Mouse (Mus musculus): ENCODE results near the gene Cars2. TPM values are rescaled to one million over a fixed set of nuclear protein-coding genes. Genes with fewer than 3 reads are reported as not detected.

Gene Cars2
- total and polyA plus RNA-seq, 3 experiments = 45.6 to 67.1 (median 46.4) TPM

DNA sequence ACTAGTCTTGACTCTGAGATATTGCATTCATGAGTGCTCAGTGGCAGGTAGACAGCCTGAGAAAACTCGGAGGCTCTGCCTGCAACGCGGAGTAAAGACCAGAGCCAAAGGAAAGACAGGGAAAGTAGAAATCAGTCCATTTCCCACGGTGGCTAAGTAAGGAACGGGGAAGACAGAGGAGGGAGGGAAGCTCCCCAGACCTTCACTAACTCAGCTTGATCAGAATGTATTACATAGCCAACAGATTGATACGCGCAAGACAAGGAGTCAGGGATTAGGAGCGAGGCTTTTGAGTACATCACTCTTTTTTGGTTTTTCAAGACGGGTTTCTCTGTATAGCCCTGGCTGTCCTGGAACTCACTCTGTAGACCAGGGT, 73.4 kb downstream of the Cars2 start:
- no peak for DNase-seq (ENCODE audit: extremely low read depth)
- H3K4me1 ChIP-seq (ENCODE audit: control insufficient read depth in 1 of 2, insufficient read depth in 2 of 2) = peaks cover 16 to 31% of the 10 kb centered on the region in 2 experiments
- H3K9me3 ChIP-seq (replicated peaks; ENCODE audit: low read length) = no peaks in the 10 kb centered on the region
- H3K27ac ChIP-seq (ENCODE audit: insufficient read depth, low read depth) = peak overlapping the region; percentile 15; the same call in 1 of the 2 replicates
- H3K27me3 ChIP-seq (replicated peaks) = peaks cover 34% of the 10 kb centered on the region
- H3K4me3 ChIP-seq (replicated peaks in 1 of 3; ENCODE audit: low read depth in 2 of 3, low read length in 2 of 3, poor library complexity in 1 of 3) = peak overlapping the region; percentile 68 to 80 (median 71)
- H3K4me2 ChIP-seq (ENCODE audit: insufficient read depth, low read depth, poor library complexity, severe bottlenecking) = peak overlapping the region; percentile 89
- dilution Hi-C loops (cut with MboI; ENCODE audit: extremely low pct_ligation_motif_present, extremely low pct_unique_long_range_greater_than_20kb, low sequenced_read_pairs) = no loop called here
- H3K79me2 ChIP-seq (replicated peaks; ENCODE audit: control insufficient read depth, extremely low read depth, insufficient read depth, poor library complexity, severe bottlenecking) = peaks cover 15% of the 10 kb centered on the region; the same call in 1 of the 2 replicates
- no peak for TF ChIP-seq POLR2AphosphoS2 (IDR thresholded peaks at IDR 0.05; ENCODE audit: low read depth, low read length)
- TF ChIP-seq E2F4 (IDR thresholded peaks at IDR 0.05; ENCODE audit: insufficient replicate concordance, low read depth, low read length) = no peak
- TF ChIP-seq UBTF (IDR thresholded peaks at IDR 0.05; ENCODE audit: low read depth, low read length) = no peak
- no peak for TF ChIP-seq NRF1 (IDR thresholded peaks at IDR 0.05; ENCODE audit: low read depth, low read length)
- TF ChIP-seq GABPA (IDR thresholded peaks at IDR 0.05; ENCODE audit: insufficient replicate concordance, low read depth, low read length) = no peak
- no peak for TF ChIP-seq SIN3A (IDR thresholded peaks at IDR 0.05; ENCODE audit: low read length)
- no peak for TF ChIP-seq USF1 (IDR thresholded peaks at IDR 0.05; ENCODE audit: low read depth, low read length)
- TF ChIP-seq MAZ (IDR thresholded peaks at IDR 0.05; ENCODE audit: low read depth, low read length) = no peak
- TF ChIP-seq HCFC1 (IDR thresholded peaks at IDR 0.05; ENCODE audit: low read depth, low read length) = no peak
- no peak for TF ChIP-seq ETS1 (conservative IDR thresholded peaks at IDR 0.05; ENCODE audit: low read depth, low read length)
- no peak for TF ChIP-seq IRF4 (IDR thresholded peaks at IDR 0.05; ENCODE audit: low read depth, low read length)
- TF ChIP-seq RAD21 (IDR thresholded peaks at IDR 0.05; ENCODE audit: low read depth, low read length) = no peak
- no peak for TF ChIP-seq JUND (conservative IDR thresholded peaks at IDR 0.05; ENCODE audit: low read depth, low read length)
- no peak for TF ChIP-seq ZMIZ1 (IDR thresholded peaks at IDR 0.05; ENCODE audit: low read depth, low read length)
- no peak for TF ChIP-seq ZNF384 (IDR thresholded peaks at IDR 0.05; ENCODE audit: low read depth, low read length)
- in situ Hi-C loops (cut with MboI; ENCODE audit: low pct_ligation_motif_present, low pct_unique_long_range_greater_than_20kb, low sequenced_read_pairs) = no loop called here
- H3K9ac ChIP-seq (ENCODE audit: insufficient read depth, low read depth) = peak overlapping the region; percentile 76; the same call in 1 of the 2 replicates
- peaks cover 0 to 10% of the 10 kb centered on the region in 2 experiments for H3K36me3 ChIP-seq (replicated peaks in 1 of 2; ENCODE audit: control insufficient read depth in 1 of 2, insufficient read depth in 1 of 2, low read length in 1 of 2)

GRCm38 (mm10) chr8:11476338-11477177, 74.0 kb downstream of the Cars2 start:
- in situ Hi-C loops (cut with MboI; ENCODE audit: low pct_ligation_motif_present, low pct_unique_long_range_greater_than_20kb, low sequenced_read_pairs) (no loop called here), dilution Hi-C loops (cut with MboI; ENCODE audit: extremely low pct_ligation_motif_present, extremely low pct_unique_long_range_greater_than_20kb, low sequenced_read_pairs) (no loop called here)
- Histone ChIP-seq H3K27ac (ENCODE audit: insufficient read depth, low read depth) (peak overlapping the region; percentile 15; the same call in 1 of the 2 replicates), H3K9ac (ENCODE audit: insufficient read depth, low read depth) (peak overlapping the region; percentile 76; the same call in 1 of the 2 replicates), H3K27me3 (replicated peaks) (peaks cover 29% of the 10 kb centered on the region), H3K79me2 (replicated peaks; ENCODE audit: control insufficient read depth, extremely low read depth, insufficient read depth, poor library complexity, severe bottlenecking) (peaks cover 15% of the 10 kb centered on the region; the same call in 1 of the 2 replicates), H3K36me3 (replicated peaks in 1 of 2; ENCODE audit: control insufficient read depth in 1 of 2, insufficient read depth in 1 of 2, low read length in 1 of 2) (peaks cover 0 to 10% of the 10 kb centered on the region in 2 experiments), H3K4me2 (ENCODE audit: insufficient read depth, low read depth, poor library complexity, severe bottlenecking) (peak overlapping the region; percentile 89), H3K4me3 (replicated peaks in 1 of 3; ENCODE audit: low read depth in 2 of 3, low read length in 2 of 3, poor library complexity in 1 of 3) (peak overlapping the region; percentile 68 to 80 (median 71)), H3K4me1 (ENCODE audit: control insufficient read depth in 1 of 2, insufficient read depth in 2 of 2) (peaks cover 16 to 31% of the 10 kb centered on the region in 2 experiments), H3K9me3 (replicated peaks; ENCODE audit: low read length) (no peaks in the 10 kb centered on the region)
- DNase-seq (ENCODE audit: extremely low read depth) = no peak
- TF ChIP-seq TCF12 (IDR thresholded peaks at IDR 0.05; ENCODE audit: low read depth, low read length) (peak; percentile 51), ZKSCAN1 (IDR thresholded peaks at IDR 0.05; ENCODE audit: borderline replicate concordance, low read depth, low read length) (no peak)

All from CH12.LX (cell line).